Comparison of ENCODE assay signal across 9 mouse cellular contexts in the genomic region with DNA sequence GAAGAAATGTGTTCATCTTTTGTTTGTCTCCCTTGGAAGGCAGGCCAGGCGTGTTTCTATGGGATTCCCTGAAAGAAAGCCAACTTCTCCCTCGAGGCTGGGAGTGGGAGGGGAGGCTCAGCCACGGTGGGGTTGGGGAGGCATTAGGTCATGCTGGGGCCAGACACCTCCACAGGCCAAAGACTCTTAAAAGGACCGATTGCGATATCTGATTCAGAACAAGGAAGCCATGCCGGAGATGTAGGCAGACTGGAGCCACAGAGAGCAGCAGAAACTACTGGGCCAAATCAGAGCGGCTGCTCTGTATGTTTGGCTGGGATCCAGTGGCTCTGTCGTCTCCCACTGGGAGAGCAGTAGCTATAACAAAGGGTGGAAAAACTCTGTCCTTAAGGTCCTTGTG. TPM values are rescaled to one million over a fixed set of nuclear protein-coding genes. Genes with fewer than 3 reads are reported as not detected.
DNase-seq lines count a peak whose midpoint lies in the region; ATAC-seq and TF ChIP-seq lines count a peak whose summit lies in the region.
"Had no signal": no experiment of that assay in that cellular context is flagged by ENCODE, and none has a peak within 500 bp of the region (broad histone marks: within the 10 kb centered on the region; RNA-seq: fewer than 3 reads in every experiment).

No protein-coding gene starts in this region.

- DNase-seq in left cerebral cortex, postnatal 4 days: peak; percentile 68
- DNase-seq in left cerebral cortex, adult 2 months (ENCODE audit: extremely low spot score in 1 of 2, low spot score in 2 of 2): no peak
- peak; percentile 48 to 69 for DNase-seq in cerebellum, postnatal 25 days
- peak; percentile 61 to 66 for DNase-seq in heart, postnatal 10 days
- peak; percentile 75 for DNase-seq in midbrain, postnatal 0 days (ENCODE audit: low spot score)
- no peak for DNase-seq in right cerebral cortex, adult 2 months (ENCODE audit: low spot score in 2 of 2)

- 0 out of 2 replicates have a peak, but pooled peaks cover 5% of the 10 kb centered on the region for H3K4me1 ChIP-seq in midbrain, postnatal 0 days (ENCODE audit: insufficient read depth, low read length)
- H3K4me1 ChIP-seq in liver, embryonic 12.5 days: no peaks in the 10 kb centered on the region
- H3K4me1 ChIP-seq: megakaryocyte, embryonic 14.5 days; stomach, embryonic 15.5 days had no signal

- no peak overlapping the region for H3K4me2 ChIP-seq in midbrain, postnatal 0 days (ENCODE audit: low read depth, low read length, poor library complexity, severe bottlenecking)
- H3K4me2 ChIP-seq in liver, embryonic 12.5 days: no peak overlapping the region
- H3K4me2 ChIP-seq: stomach, embryonic 15.5 days had no signal

- 17% methylated on average over 8 of the region's 8 CpGs for WGBS in midbrain, postnatal 0 days
- 48% methylated on average over 8 of the region's 8 CpGs for WGBS in liver, embryonic 12.5 days (ENCODE audit: insufficient replicate concordance)

- 0 out of 2 replicates have a peak, but pooled peaks have one; percentile 15 for ATAC-seq in midbrain, postnatal 0 days (ENCODE audit: low FRiP score)
- no peak for ATAC-seq in liver, embryonic 12.5 days

- no peaks in the 10 kb centered on the region for H3K27me3 ChIP-seq in midbrain, postnatal 0 days (ENCODE audit: insufficient read depth, low read length)
- no peaks in the 10 kb centered on the region for H3K27me3 ChIP-seq in liver, embryonic 12.5 days (replicated peaks)
- H3K27me3 ChIP-seq: stomach, embryonic 15.5 days had no signal

- no peak overlapping the region for H3K9ac ChIP-seq in midbrain, postnatal 0 days (replicated peaks; ENCODE audit: low read length, poor library complexity, severe bottlenecking)
- H3K9ac ChIP-seq in liver, embryonic 12.5 days: no peak overlapping the region
- H3K9ac ChIP-seq: stomach, embryonic 15.5 days had no signal

- TF ChIP-seq CTCF in left cerebral cortex, adult 2 months (IDR thresholded peaks at IDR 0.05): no peak
- TF ChIP-seq CTCF in midbrain, postnatal 0 days (IDR thresholded peaks at IDR 0.05): no peak

- H3K4me3 ChIP-seq in left cerebral cortex, adult 2 months: no peak overlapping the region
- H3K4me3 ChIP-seq in midbrain, postnatal 0 days (ENCODE audit: low read depth, low read length): no peak overlapping the region
- H3K4me3 ChIP-seq in liver, embryonic 12.5 days: no peak overlapping the region
- H3K4me3 ChIP-seq: megakaryocyte, embryonic 14.5 days; stomach, embryonic 15.5 days had no signal

- intact Hi-C loops in left cerebral cortex, postnatal 4 days (cut with DNase I): no loop called here
- intact Hi-C loops in left cerebral cortex, adult 2 months (cut with DNase I): no loop called here
- intact Hi-C loops in heart, postnatal 10 days (cut with DNase I): loop anchor here (5.0 kb wide), 1 partner anchor 76 kb away; no protein-coding TSS in a partner anchor

- no peak overlapping the region for H3K27ac ChIP-seq in left cerebral cortex, adult 2 months
- H3K27ac ChIP-seq in midbrain, postnatal 0 days (ENCODE audit: low read depth, low read length): peak overlapping the region; percentile 32
- H3K27ac ChIP-seq in liver, embryonic 12.5 days: no peak overlapping the region
- H3K27ac ChIP-seq: stomach, embryonic 15.5 days had no signal

- no peaks in the 10 kb centered on the region for H3K9me3 ChIP-seq in midbrain, postnatal 0 days (ENCODE audit: low read length)
- H3K9me3 ChIP-seq in liver, embryonic 12.5 days (replicated peaks): no peaks in the 10 kb centered on the region
- H3K9me3 ChIP-seq: megakaryocyte, embryonic 14.5 days; stomach, embryonic 15.5 days had no signal

- H3K36me3 ChIP-seq in midbrain, postnatal 0 days (ENCODE audit: insufficient read depth, low read length): no peaks in the 10 kb centered on the region
- H3K36me3 ChIP-seq in liver, embryonic 12.5 days: no peaks in the 10 kb centered on the region
- H3K36me3 ChIP-seq: stomach, embryonic 15.5 days had no signal

RNA-seq across cellular contexts. Expression of a gene that starts 1.3 kb away (rescaled TPM):
- not detected for total RNA-seq in left cerebral cortex, postnatal 4 days (2021)
- total RNA-seq in left cerebral cortex, adult 2 months (2021): under 1 TPM; 0.87 to 0.93 TPM
- not detected for total RNA-seq in heart, postnatal 10 days (2021)
- total RNA-seq in midbrain, postnatal 0 days (2014; rRNA removed): not detected in 2 replicates
- polyA plus RNA-seq in midbrain, postnatal 0 days (2015; fragmentation: Nextera tagmentation; extraction: Ambion mirVana): 0.43 TPM in 1 of 2 replicates, not detected in the other
- not detected in 2 replicates for polyA plus RNA-seq in liver, embryonic 12.5 days (2016; fragmentation: Nextera tagmentation; extraction: Ambion mirVana)
- polyA plus RNA-seq: stomach, embryonic 15.5 days had no signal

Comparison
In these comparisons a context has a peak if more than half of its experiments do, and no peak if none do; other contexts are left out.
1. DNase-seq: peak in left cerebral cortex, postnatal 4 days (single experiment), cerebellum, postnatal 25 days (2 of 2), heart, postnatal 10 days (2 of 2) and midbrain, postnatal 0 days (single experiment); none in left cerebral cortex, adult 2 months (0 of 2) and right cerebral cortex, adult 2 months (0 of 2).